Comparison of ENCODE assay signal across 14 mouse cellular contexts in genomic region chr7:45026256-45026655, GRCm38 (mm10). TPM values are rescaled to one million over a fixed set of nuclear protein-coding genes. Genes with fewer than 3 reads are reported as not detected.
A peak's percentile ranks its signal among the peaks of the same experiment; 100 is the strongest.
DNase-seq lines count a peak whose midpoint lies in the region; ATAC-seq and TF ChIP-seq lines count a peak whose summit lies in the region.
"Had no signal": no experiment of that assay in that cellular context is flagged by ENCODE, and none has a peak within 500 bp of the region (broad histone marks: within the 10 kb centered on the region; RNA-seq: fewer than 3 reads in every experiment).

No protein-coding gene starts in this region.

- no peaks in the 10 kb centered on the region for H3K27me3 ChIP-seq in cerebellum, adult 2 months (ENCODE audit: control insufficient read depth, insufficient read depth, low read length)
- H3K27me3 ChIP-seq in limb, embryonic 12.5 days, result no peaks in the 10 kb centered on the region
- no peaks in the 10 kb centered on the region for H3K27me3 ChIP-seq in limb, embryonic 10.5 days (ENCODE audit: low read depth, poor library complexity, severe bottlenecking)
- H3K27me3 ChIP-seq in hindbrain, embryonic 14.5 days (ENCODE audit: control insufficient read depth, insufficient read depth, low read length), result no peaks in the 10 kb centered on the region
- H3K27me3 ChIP-seq in neural tube, embryonic 13.5 days, result no peaks in the 10 kb centered on the region

- 0 out of 2 replicates have a peak overlapping the region, but pooled peaks have one; percentile 29 for H3K27ac ChIP-seq in cerebellum, adult 2 months (ENCODE audit: insufficient read depth, low read length)
- H3K27ac ChIP-seq in limb, embryonic 12.5 days, result peak overlapping the region; percentile 25
- no peak overlapping the region for H3K27ac ChIP-seq in limb, embryonic 10.5 days
- H3K27ac ChIP-seq in hindbrain, embryonic 14.5 days, result peak overlapping the region; percentile 57; the same call in 1 of the 2 replicates
- peak overlapping the region; percentile 56 for H3K27ac ChIP-seq in neural tube, embryonic 13.5 days (replicated peaks)
- H3K27ac ChIP-seq: heart, embryonic 10.5 days; kidney, postnatal 0 days; liver, embryonic 12.5 days had no signal

- peaks cover 48% of the 10 kb centered on the region for H3K36me3 ChIP-seq in limb, embryonic 12.5 days
- H3K36me3 ChIP-seq in limb, embryonic 10.5 days, result peaks cover 52% of the 10 kb centered on the region
- peaks cover 42% of the 10 kb centered on the region for H3K36me3 ChIP-seq in hindbrain, embryonic 14.5 days (replicated peaks; ENCODE audit: control insufficient read depth, insufficient read depth)
- peaks cover 47% of the 10 kb centered on the region for H3K36me3 ChIP-seq in neural tube, embryonic 13.5 days

- no peak for TF ChIP-seq POLR2A in cerebellum, adult 2 months (IDR thresholded peaks at IDR 0.05; ENCODE audit: borderline replicate concordance, insufficient read depth, low read length)

- H3K9ac ChIP-seq in limb, embryonic 12.5 days (replicated peaks), result no peak overlapping the region
- no peak overlapping the region for H3K9ac ChIP-seq in hindbrain, embryonic 14.5 days
- no peak overlapping the region for H3K9ac ChIP-seq in neural tube, embryonic 13.5 days
- H3K9ac ChIP-seq: liver, embryonic 12.5 days had no signal

- no peak for TF ChIP-seq CTCF in cerebellum, adult 2 months (IDR thresholded peaks at IDR 0.05; ENCODE audit: borderline replicate concordance, insufficient read depth, low read depth, low read length)

- no peak for DNase-seq in cerebellum, adult 2 months
- DNase-seq in cerebellum, adult 9-10 months, result no peak
- no peak for DNase-seq in limb, embryonic 10.5 days (ENCODE audit: low spot score)
- no peak for DNase-seq in hindbrain, embryonic 14.5 days (ENCODE audit: low spot score)
- DNase-seq in ovary, postnatal 14 days (ENCODE audit: low spot score), result no peak
- no peak for DNase-seq in left cerebral cortex, adult 11 months (ENCODE audit: low spot score)
- DNase-seq: cerebellum, postnatal 10 days; heart, postnatal 36 days had no signal

- no peak overlapping the region for H3K4me2 ChIP-seq in limb, embryonic 12.5 days
- H3K4me2 ChIP-seq in hindbrain, embryonic 14.5 days (replicated peaks), result no peak overlapping the region
- no peak overlapping the region for H3K4me2 ChIP-seq in neural tube, embryonic 13.5 days
- H3K4me2 ChIP-seq: liver, embryonic 12.5 days had no signal

- no peak overlapping the region for H3K4me3 ChIP-seq in cerebellum, adult 2 months (replicated peaks; ENCODE audit: insufficient read depth, low read depth, low read length)
- no peak overlapping the region for H3K4me3 ChIP-seq in limb, embryonic 12.5 days (replicated peaks)
- no peak overlapping the region for H3K4me3 ChIP-seq in limb, embryonic 10.5 days
- H3K4me3 ChIP-seq in hindbrain, embryonic 14.5 days (replicated peaks; ENCODE audit: low read length), result no peak overlapping the region
- no peak overlapping the region for H3K4me3 ChIP-seq in neural tube, embryonic 13.5 days
- H3K4me3 ChIP-seq: heart, embryonic 10.5 days; liver, embryonic 12.5 days had no signal

- 65% methylated on average over 2 of the region's 2 CpGs for WGBS in cerebellum, adult 2 months
- WGBS in limb, embryonic 12.5 days, result 72% methylated on average over 2 of the region's 2 CpGs
- 75% methylated on average over 2 of the region's 2 CpGs for WGBS in limb, embryonic 10.5 days
- 52% methylated on average over 2 of the region's 2 CpGs for WGBS in hindbrain, embryonic 14.5 days
- 33% methylated on average over 2 of the region's 2 CpGs for WGBS in neural tube, embryonic 13.5 days

- peaks cover 21% of the 10 kb centered on the region for H3K4me1 ChIP-seq in cerebellum, adult 2 months (ENCODE audit: control insufficient read depth, insufficient read depth, low read length)
- H3K4me1 ChIP-seq in limb, embryonic 12.5 days (replicated peaks), result peaks cover 7% of the 10 kb centered on the region; the same call in 1 of the 2 replicates
- 0 out of 2 replicates have a peak, but pooled peaks cover under 1% of the 10 kb centered on the region for H3K4me1 ChIP-seq in limb, embryonic 10.5 days
- no peaks in the 10 kb centered on the region for H3K4me1 ChIP-seq in hindbrain, embryonic 14.5 days (replicated peaks; ENCODE audit: control insufficient read depth, insufficient read depth, low read length)
- peaks cover 16% of the 10 kb centered on the region for H3K4me1 ChIP-seq in neural tube, embryonic 13.5 days (replicated peaks)
- H3K4me1 ChIP-seq: liver, embryonic 12.5 days had no signal

- H3K9me3 ChIP-seq in limb, embryonic 12.5 days, result no peaks in the 10 kb centered on the region
- no peaks in the 10 kb centered on the region for H3K9me3 ChIP-seq in limb, embryonic 10.5 days (replicated peaks)
- no peaks in the 10 kb centered on the region for H3K9me3 ChIP-seq in hindbrain, embryonic 14.5 days (ENCODE audit: control insufficient read depth, low read length)
- H3K9me3 ChIP-seq in neural tube, embryonic 13.5 days, result no peaks in the 10 kb centered on the region
- H3K9me3 ChIP-seq: heart, embryonic 10.5 days; liver, embryonic 12.5 days had no signal

- ATAC-seq in limb, embryonic 12.5 days (ENCODE audit: insufficient number of reproducible peaks, insufficient read depth, low FRiP score, low TSS enrichment, low read depth), result no peak
- ATAC-seq in hindbrain, embryonic 14.5 days (ENCODE audit: low FRiP score), result 0 out of 2 replicates have a peak, but pooled peaks have one; percentile 31
- 0 out of 2 replicates have a peak, but pooled peaks have one; percentile 41 for ATAC-seq in neural tube, embryonic 13.5 days (ENCODE audit: low read depth)
- ATAC-seq: intestine, postnatal 0 days; liver, embryonic 12.5 days had no signal

RNA-seq across cellular contexts. Expression of gene Rras, which starts 8.5 kb away (rescaled TPM):
- 29.7 and 29.9 TPM in 2 replicates for polyA plus RNA-seq in cerebellum, adult 2 months (2012; rRNA removed)
- polyA plus RNA-seq in limb, embryonic 12.5 days (2016; fragmentation: Nextera tagmentation; extraction: Ambion mirVana), result 20.8 and 21.4 TPM in 2 replicates
- polyA plus RNA-seq in limb, embryonic 10.5 days (2016; fragmentation: Nextera tagmentation; extraction: Ambion mirVana), result 15.6 and 18.3 TPM in 2 replicates
- 14.2 and 15.2 TPM in 2 replicates for polyA plus RNA-seq in hindbrain, embryonic 14.5 days (2014; fragmentation: Nextera tagmentation; extraction: Ambion mirVana)
- polyA plus RNA-seq in neural tube, embryonic 13.5 days (2015; fragmentation: Nextera tagmentation; extraction: Ambion mirVana), result 15.0 and 16.5 TPM in 2 replicates

RNA-seq across cellular contexts. Expression of gene Scaf1, which starts 10.1 kb away (rescaled TPM):
- 115 and 120 TPM in 2 replicates for polyA plus RNA-seq in cerebellum, adult 2 months (2012; rRNA removed)
- polyA plus RNA-seq in limb, embryonic 12.5 days (2016; fragmentation: Nextera tagmentation; extraction: Ambion mirVana), result 42.1 and 46.9 TPM in 2 replicates
- 47.8 and 50.6 TPM in 2 replicates for polyA plus RNA-seq in limb, embryonic 10.5 days (2016; fragmentation: Nextera tagmentation; extraction: Ambion mirVana)
- polyA plus RNA-seq in hindbrain, embryonic 14.5 days (2014; fragmentation: Nextera tagmentation; extraction: Ambion mirVana), result 59.7 and 61.9 TPM in 2 replicates
- polyA plus RNA-seq in neural tube, embryonic 13.5 days (2015; fragmentation: Nextera tagmentation; extraction: Ambion mirVana), result 46.2 and 47.2 TPM in 2 replicates

RNA-seq across cellular contexts. Expression of gene Prr12, which starts 26.4 kb away (rescaled TPM):
- polyA plus RNA-seq in cerebellum, adult 2 months (2012; rRNA removed), result 22.6 and 23.3 TPM in 2 replicates
- 15.0 and 16.2 TPM in 2 replicates for polyA plus RNA-seq in limb, embryonic 12.5 days (2016; fragmentation: Nextera tagmentation; extraction: Ambion mirVana)
- 16.3 and 18.1 TPM in 2 replicates for polyA plus RNA-seq in limb, embryonic 10.5 days (2016; fragmentation: Nextera tagmentation; extraction: Ambion mirVana)
- polyA plus RNA-seq in hindbrain, embryonic 14.5 days (2014; fragmentation: Nextera tagmentation; extraction: Ambion mirVana), result 16.5 and 16.8 TPM in 2 replicates
- 12.3 and 15.1 TPM in 2 replicates for polyA plus RNA-seq in neural tube, embryonic 13.5 days (2015; fragmentation: Nextera tagmentation; extraction: Ambion mirVana)

RNA-seq across cellular contexts. Expression of gene Bcl2l12, which starts 27.7 kb away (rescaled TPM):
- 6.0 and 6.4 TPM in 2 replicates for polyA plus RNA-seq in cerebellum, adult 2 months (2012; rRNA removed)
- 87.3 and 96.8 TPM in 2 replicates for polyA plus RNA-seq in limb, embryonic 12.5 days (2016; fragmentation: Nextera tagmentation; extraction: Ambion mirVana)
- polyA plus RNA-seq in limb, embryonic 10.5 days (2016; fragmentation: Nextera tagmentation; extraction: Ambion mirVana), result 89.7 and 92.2 TPM in 2 replicates
- 9.2 and 12.6 TPM in 2 replicates for polyA plus RNA-seq in hindbrain, embryonic 14.5 days (2014; fragmentation: Nextera tagmentation; extraction: Ambion mirVana)
- polyA plus RNA-seq in neural tube, embryonic 13.5 days (2015; fragmentation: Nextera tagmentation; extraction: Ambion mirVana), result 17.3 and 17.4 TPM in 2 replicates

RNA-seq across cellular contexts. Expression of gene Irf3, which starts 28.8 kb away (rescaled TPM):
- 126 and 130 TPM in 2 replicates for polyA plus RNA-seq in cerebellum, adult 2 months (2012; rRNA removed)
- 90.9 and 97.2 TPM in 2 replicates for polyA plus RNA-seq in limb, embryonic 12.5 days (2016; fragmentation: Nextera tagmentation; extraction: Ambion mirVana)
- 74.7 and 75.0 TPM in 2 replicates for polyA plus RNA-seq in limb, embryonic 10.5 days (2016; fragmentation: Nextera tagmentation; extraction: Ambion mirVana)
- polyA plus RNA-seq in hindbrain, embryonic 14.5 days (2014; fragmentation: Nextera tagmentation; extraction: Ambion mirVana), result 52.1 and 56.9 TPM in 2 replicates
- polyA plus RNA-seq in neural tube, embryonic 13.5 days (2015; fragmentation: Nextera tagmentation; extraction: Ambion mirVana), result 60.3 and 67.3 TPM in 2 replicates
